Mouse (Mus musculus) midbrain, postnatal 0 days (tissue): ENCODE measurements at regions not wholly inside any gene's neighbourhood (a gene's known extent, or its start where the extent isn't known, plus 50 kb on each side); places are given as distances from the start of the nearest gene placed in this dataset.
A peak's percentile ranks its signal among the peaks of the same experiment; 100 is the strongest.

Experiments
- ATAC-seq: fragments of 200-750 bp; cut with Nextera tagmentation; 2 replicates; pipeline ENCODE4 v1.8.0; 2017; ENCODE audit warnings: moderate number of reproducible peaks, mild to moderate bottlenecking, moderate TSS enrichment, moderate library complexity; ENCODE audit not compliant: low FRiP score
- DNase-seq: peaks from one replicate; pipeline ENCODE4 v3.0.0-alpha.2; 2015; ENCODE audit warnings: low spot score
- H3K27ac ChIP-seq: fragments of 300-500 bp; sonication (generic); 2 replicates; pipeline ENCODE4 v1.5.1; 2014; ENCODE audit warnings: low read depth, mild to moderate bottlenecking, low read length, mixed read lengths
- H3K27me3 ChIP-seq: fragments of 300-500 bp; sonication (generic); 2 replicates; pipeline ENCODE4 v1.6.1; 2014; ENCODE audit warnings: low read length, control low read depth, mixed read lengths; ENCODE audit not compliant: insufficient read depth
- H3K36me3 ChIP-seq: fragments of 300-500 bp; sonication (generic); 2 replicates; pipeline ENCODE4 v1.6.1; 2014; ENCODE audit warnings: low read length, control low read depth, mixed read lengths; ENCODE audit not compliant: insufficient read depth
- H3K4me1 ChIP-seq: fragments of 300-500 bp; sonication (generic); 2 replicates; pipeline ENCODE4 v1.6.1; 2014; ENCODE audit warnings: mild to moderate bottlenecking, control low read depth, antibody characterized with exemption, low read length, mixed read lengths; ENCODE audit not compliant: insufficient read depth
- H3K4me2 ChIP-seq: fragments of 300-500 bp; sonication (generic); 2 replicates; pipeline ENCODE4 v1.6.1; 2014; ENCODE audit warnings: low read depth, mild to moderate bottlenecking, low read length, mixed read lengths; ENCODE audit not compliant: poor library complexity, severe bottlenecking
- H3K4me3 ChIP-seq: fragments of 300-500 bp; sonication (generic); 2 replicates; pipeline ENCODE4 v1.5.1; 2014; ENCODE audit warnings: low read depth, mild to moderate bottlenecking, low read length, moderate library complexity
- H3K9ac ChIP-seq: fragments of 300-500 bp; sonication (generic); replicated peaks from 2 replicates; pipeline ENCODE4 v1.6.1; 2014; ENCODE audit warnings: mild to moderate bottlenecking, low read length, moderate library complexity, mixed read lengths; ENCODE audit not compliant: poor library complexity, severe bottlenecking
- H3K9me3 ChIP-seq: fragments of 300-500 bp; sonication (generic); 2 replicates; pipeline ENCODE4 v1.6.1; 2016; ENCODE audit warnings: low read length, control low read depth
- CTCF ChIP-seq: IDR thresholded peaks from 2 replicates; pipeline ENCODE4 v1.5.1; 2016; ENCODE audit warnings: antibody characterized with exemption, mild to moderate bottlenecking
- WGBS: fragments of 180-500 bp; shearing (Covaris S2); extraction: QIAGEN DNeasy Blood & Tissue Kit; methylation state at CpG from one replicate; pipeline ENCODE4 v1.1.7; 2014; 5-methylcytosine and 5-hydroxymethylcytosine counted together

DNA sequence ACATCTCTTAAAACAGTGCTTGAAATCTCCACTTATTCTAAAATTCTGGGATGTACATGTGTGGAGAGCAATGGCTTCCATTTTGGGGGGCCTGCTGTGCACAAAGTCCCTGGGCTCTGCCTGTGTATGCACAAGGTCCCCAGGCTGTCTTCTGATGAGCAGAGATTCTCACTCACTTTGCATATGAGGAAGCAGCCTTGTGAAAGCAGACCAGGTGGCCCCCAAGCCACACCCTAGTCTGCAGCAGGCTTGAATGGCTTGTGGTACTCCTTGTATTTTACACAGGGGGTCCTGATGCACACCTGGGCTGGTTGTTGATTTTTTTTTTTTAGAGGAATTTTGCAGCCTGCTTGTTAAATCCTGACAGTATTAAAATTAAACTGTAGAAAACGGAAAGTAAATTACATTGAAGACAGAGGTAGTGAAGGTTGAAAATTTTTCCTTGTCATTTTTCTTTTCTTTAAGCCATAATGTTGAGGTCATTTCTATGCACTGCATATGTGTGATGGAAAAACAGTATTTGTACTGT is 1413.8 kb downstream of the Gsdmc2 start:
- TF ChIP-seq CTCF: no peak
- no peak for ATAC-seq
- 92% methylated on average over 1 of the region's 1 CpGs for WGBS

DNA sequence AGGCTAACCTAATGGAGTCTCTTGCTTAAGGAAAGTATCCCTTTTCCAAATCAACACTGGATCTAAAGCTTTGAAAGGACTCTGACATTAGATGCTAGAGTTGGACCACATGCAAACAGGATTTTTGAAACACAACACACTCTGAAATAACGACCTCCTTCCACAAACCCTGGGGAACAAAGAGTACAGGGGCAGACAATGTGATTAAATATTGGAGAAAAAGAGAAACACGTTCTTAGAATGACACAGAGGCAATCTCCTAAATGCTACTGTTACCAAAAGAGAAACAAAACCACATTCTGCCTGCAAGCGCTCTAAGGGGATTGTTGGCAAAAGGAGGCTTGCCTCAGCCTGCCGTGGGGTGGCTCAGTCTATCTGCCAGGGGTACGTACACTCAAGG is 1422.0 kb downstream of the Gsdmc2 start:
- no peaks in the 10 kb centered on the region for H3K9me3 ChIP-seq
- H3K27me3 ChIP-seq: no peaks in the 10 kb centered on the region
- no peak overlapping the region for H3K9ac ChIP-seq
- no peak for TF ChIP-seq CTCF
- DNase-seq (no peak), ATAC-seq (no peak)
- H3K27ac ChIP-seq: no peak overlapping the region
- H3K4me1 ChIP-seq: no peaks in the 10 kb centered on the region
- H3K36me3 ChIP-seq: no peaks in the 10 kb centered on the region
- WGBS: 78% methylated on average over 5 of the region's 5 CpGs
- no peak overlapping the region for H3K4me2 ChIP-seq
- H3K4me3 ChIP-seq: no peak overlapping the region

More for the DNA sequence above, 1413.8 kb downstream of the Gsdmc2 start:
- Histone ChIP-seq H3K9ac (no peak overlapping the region), H3K4me2 (no peak overlapping the region), H3K36me3 (no peaks in the 10 kb centered on the region), H3K27me3 (no peaks in the 10 kb centered on the region), H3K27ac (no peak overlapping the region), H3K9me3 (no peaks in the 10 kb centered on the region), H3K4me3 (no peak overlapping the region), H3K4me1 (no peaks in the 10 kb centered on the region)
- DNase-seq: no peak

DNA sequence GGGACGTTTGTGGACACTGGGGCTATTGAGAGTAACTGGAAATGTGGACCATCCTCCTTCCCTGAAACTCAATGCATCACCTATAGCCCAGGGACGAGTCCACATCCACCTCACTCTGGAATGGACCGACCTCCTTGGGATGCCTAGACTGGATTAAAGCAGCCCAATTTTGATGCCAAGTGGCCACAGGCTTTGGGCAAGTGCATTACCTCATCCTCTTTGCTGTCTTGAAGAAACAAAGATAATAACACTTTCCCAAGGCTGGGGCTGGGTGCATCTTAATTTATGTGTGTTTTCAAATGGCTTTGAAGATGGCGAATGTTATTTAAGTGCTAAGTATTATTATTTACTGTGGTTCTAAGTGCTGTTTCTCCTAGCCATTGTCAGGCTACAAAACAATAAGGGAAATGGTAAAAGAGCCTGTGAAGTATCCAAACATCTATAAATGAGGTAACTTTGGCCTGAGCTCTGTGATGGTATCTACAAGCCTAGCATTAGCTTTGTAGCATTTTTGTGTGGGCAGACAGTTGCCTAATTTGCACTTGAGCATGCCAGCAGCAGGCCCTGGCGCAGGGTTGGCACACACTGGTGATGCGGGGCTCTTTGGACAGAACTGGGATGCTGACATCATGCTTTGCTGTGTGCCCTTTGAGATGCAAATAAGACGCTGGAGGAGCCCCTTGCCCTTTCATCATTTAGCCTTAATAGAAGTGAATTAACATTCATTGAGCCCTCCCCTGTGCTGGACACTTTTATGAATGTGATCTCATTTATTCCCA is 1423.7 kb downstream of the Gsdmc2 start:
- 0 out of 2 replicates have a peak, but pooled peaks have one; percentile 27 for ATAC-seq
- no peaks in the 10 kb centered on the region for H3K9me3 ChIP-seq
- no peak overlapping the region for H3K9ac ChIP-seq
- DNase-seq: peak; percentile 33
- H3K36me3 ChIP-seq: no peaks in the 10 kb centered on the region
- TF ChIP-seq CTCF: no peak
- H3K27ac ChIP-seq: no peak overlapping the region
- H3K4me1 ChIP-seq: no peaks in the 10 kb centered on the region
- no peaks in the 10 kb centered on the region for H3K27me3 ChIP-seq
- no peak overlapping the region for H3K4me3 ChIP-seq
- no peak overlapping the region for H3K4me2 ChIP-seq
- 80% methylated on average over 7 of the region's 7 CpGs for WGBS

DNA sequence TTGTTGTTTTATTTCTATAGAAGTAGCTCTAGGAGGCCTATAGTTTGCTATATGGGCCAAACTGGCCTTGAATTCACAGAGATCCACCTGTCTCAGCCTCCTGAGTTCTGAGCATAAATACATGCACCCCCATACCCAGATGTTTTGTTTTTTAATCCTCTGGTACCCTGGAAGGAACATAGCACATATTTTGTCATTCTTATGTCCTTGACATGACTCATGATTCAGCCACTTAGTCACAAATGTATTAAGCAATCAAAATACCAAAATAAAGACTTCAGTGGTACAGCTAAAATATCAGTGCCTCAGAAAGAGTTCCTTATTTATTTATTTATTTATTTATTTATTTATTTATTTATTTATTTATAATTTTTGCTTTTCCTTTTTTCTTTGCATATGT is 1428.3 kb downstream of the Gsdmc2 start:
- ATAC-seq (no peak), DNase-seq (no peak)
- H3K27me3 ChIP-seq: no peaks in the 10 kb centered on the region
- H3K4me3 ChIP-seq: no peak overlapping the region
- H3K9me3 ChIP-seq: no peaks in the 10 kb centered on the region
- H3K36me3 ChIP-seq: no peaks in the 10 kb centered on the region
- no peak for TF ChIP-seq CTCF
- H3K9ac ChIP-seq: no peak overlapping the region
- H3K4me1 ChIP-seq: no peaks in the 10 kb centered on the region
- no peak overlapping the region for H3K4me2 ChIP-seq
- no peak overlapping the region for H3K27ac ChIP-seq

DNA sequence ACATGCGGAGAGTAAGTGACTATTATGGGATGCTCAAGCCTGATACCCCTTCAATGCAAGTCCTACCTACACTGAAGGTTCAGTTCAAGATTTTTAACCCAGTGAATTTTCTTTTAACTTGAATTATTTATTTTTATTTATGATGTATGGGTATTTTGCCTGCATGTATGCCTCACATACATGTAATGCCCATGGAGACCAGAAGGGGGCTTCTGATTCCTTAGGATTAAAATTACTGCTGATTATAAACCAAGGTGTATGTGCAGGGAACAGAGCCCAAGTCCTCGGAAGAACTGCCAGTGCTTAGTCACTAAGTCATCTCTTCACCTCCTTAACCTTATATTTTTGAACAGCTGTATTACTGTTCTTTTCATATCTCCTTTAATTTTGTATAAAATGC is 1431.3 kb downstream of the Gsdmc2 start:
- TF ChIP-seq CTCF: no peak
- no peaks in the 10 kb centered on the region for H3K27me3 ChIP-seq
- ATAC-seq (no peak), DNase-seq (no peak)
- no peak overlapping the region for H3K4me2 ChIP-seq
- WGBS: 96% methylated on average over 2 of the region's 2 CpGs
- no peaks in the 10 kb centered on the region for H3K36me3 ChIP-seq
- H3K9me3 ChIP-seq: no peaks in the 10 kb centered on the region
- H3K4me3 ChIP-seq: no peak overlapping the region
- H3K27ac ChIP-seq: no peak overlapping the region
- no peak overlapping the region for H3K9ac ChIP-seq
- no peaks in the 10 kb centered on the region for H3K4me1 ChIP-seq

DNA sequence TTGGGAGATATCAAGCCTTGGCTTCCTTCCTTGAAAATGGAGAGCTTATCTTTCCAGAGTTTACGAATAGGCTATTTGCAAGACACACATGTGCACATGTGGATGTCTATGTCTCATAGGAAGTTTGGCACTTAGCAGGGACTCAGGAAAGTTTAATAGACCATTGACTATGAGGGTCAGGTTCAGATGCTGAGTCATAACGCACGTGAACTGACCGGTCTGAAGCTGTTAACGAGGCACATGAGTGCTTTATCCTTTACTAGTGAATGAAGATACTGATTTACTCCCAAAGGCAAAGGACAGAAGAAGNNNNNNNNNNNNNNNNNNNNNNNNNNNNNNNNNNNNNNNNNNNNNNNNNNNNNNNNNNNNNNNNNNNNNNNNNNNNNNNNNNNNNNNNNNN is 1442.8 kb downstream of the Gsdmc2 start:
- H3K4me3 ChIP-seq: no peak overlapping the region
- no peak overlapping the region for H3K27ac ChIP-seq
- no peak for DNase-seq
- WGBS: 93% methylated on average over 5 of the region's 5 CpGs
- no peak overlapping the region for H3K9ac ChIP-seq
- H3K9me3 ChIP-seq: no peaks in the 10 kb centered on the region
- no peaks in the 10 kb centered on the region for H3K4me1 ChIP-seq
- no peak for TF ChIP-seq CTCF
- no peaks in the 10 kb centered on the region for H3K27me3 ChIP-seq
- H3K36me3 ChIP-seq: no peaks in the 10 kb centered on the region
- ATAC-seq: no peak
- no peak overlapping the region for H3K4me2 ChIP-seq
